Mouse (Mus musculus) kidney, embryonic 14.5 days (tissue): ENCODE measurements at regions not wholly inside any gene's neighbourhood (a gene's known extent, or its start where the extent isn't known, plus 50 kb on each side); places are given as distances from the start of the nearest gene placed in this dataset.

Experiments
- ATAC-seq: fragments of 200-750 bp; cut with Nextera tagmentation; 2 replicates; pipeline ENCODE4 v1.8.0; 2017; ENCODE audit warnings: moderate number of reproducible peaks, mild to moderate bottlenecking, moderate TSS enrichment, moderate library complexity; ENCODE audit not compliant: low FRiP score, low TSS enrichment
- H3K27ac ChIP-seq: fragments of 300-500 bp; sonication (generic); 2 replicates; pipeline ENCODE4 v1.5.1; 2014; ENCODE audit warnings: low read depth, mild to moderate bottlenecking, low read length, moderate library complexity, mixed read lengths
- H3K27me3 ChIP-seq: fragments of 300-500 bp; sonication (generic); 2 replicates; pipeline ENCODE4 v1.6.1; 2014; ENCODE audit warnings: mild to moderate bottlenecking, low read length; ENCODE audit not compliant: control insufficient read depth, insufficient read depth
- H3K36me3 ChIP-seq: fragments of 300-500 bp; sonication (generic); 2 replicates; pipeline ENCODE4 v1.6.1; 2014; ENCODE audit warnings: low read length, mixed read lengths; ENCODE audit not compliant: control insufficient read depth, insufficient read depth
- H3K4me1 ChIP-seq: fragments of 300-500 bp; sonication (generic); 2 replicates; pipeline ENCODE4 v1.6.1; 2014; ENCODE audit warnings: low read length, mixed read lengths; ENCODE audit not compliant: control insufficient read depth, insufficient read depth
- H3K4me2 ChIP-seq: fragments of 300-500 bp; sonication (generic); replicated peaks from 2 replicates; pipeline ENCODE4 v1.6.1; 2014; ENCODE audit warnings: low read depth, mild to moderate bottlenecking, low read length
- H3K4me3 ChIP-seq: fragments of 300-500 bp; sonication (generic); 2 replicates; pipeline ENCODE4 v1.5.1; 2014; ENCODE audit warnings: mild to moderate bottlenecking, low read length
- H3K9ac ChIP-seq: fragments of 300-500 bp; sonication (generic); 2 replicates; pipeline ENCODE4 v1.6.1; 2014; ENCODE audit warnings: low read depth, mild to moderate bottlenecking, low read length, moderate library complexity
- H3K9me3 ChIP-seq: fragments of 300-500 bp; sonication (generic); 2 replicates; pipeline ENCODE4 v1.6.1; 2016; ENCODE audit warnings: low read length; ENCODE audit not compliant: control insufficient read depth
- WGBS: fragments of 180-500 bp; shearing (Covaris S2); extraction: QIAGEN DNeasy Blood & Tissue Kit; methylation state at CpG from one replicate; pipeline ENCODE4 v1.1.7; 2014; 5-methylcytosine and 5-hydroxymethylcytosine counted together

DNA sequence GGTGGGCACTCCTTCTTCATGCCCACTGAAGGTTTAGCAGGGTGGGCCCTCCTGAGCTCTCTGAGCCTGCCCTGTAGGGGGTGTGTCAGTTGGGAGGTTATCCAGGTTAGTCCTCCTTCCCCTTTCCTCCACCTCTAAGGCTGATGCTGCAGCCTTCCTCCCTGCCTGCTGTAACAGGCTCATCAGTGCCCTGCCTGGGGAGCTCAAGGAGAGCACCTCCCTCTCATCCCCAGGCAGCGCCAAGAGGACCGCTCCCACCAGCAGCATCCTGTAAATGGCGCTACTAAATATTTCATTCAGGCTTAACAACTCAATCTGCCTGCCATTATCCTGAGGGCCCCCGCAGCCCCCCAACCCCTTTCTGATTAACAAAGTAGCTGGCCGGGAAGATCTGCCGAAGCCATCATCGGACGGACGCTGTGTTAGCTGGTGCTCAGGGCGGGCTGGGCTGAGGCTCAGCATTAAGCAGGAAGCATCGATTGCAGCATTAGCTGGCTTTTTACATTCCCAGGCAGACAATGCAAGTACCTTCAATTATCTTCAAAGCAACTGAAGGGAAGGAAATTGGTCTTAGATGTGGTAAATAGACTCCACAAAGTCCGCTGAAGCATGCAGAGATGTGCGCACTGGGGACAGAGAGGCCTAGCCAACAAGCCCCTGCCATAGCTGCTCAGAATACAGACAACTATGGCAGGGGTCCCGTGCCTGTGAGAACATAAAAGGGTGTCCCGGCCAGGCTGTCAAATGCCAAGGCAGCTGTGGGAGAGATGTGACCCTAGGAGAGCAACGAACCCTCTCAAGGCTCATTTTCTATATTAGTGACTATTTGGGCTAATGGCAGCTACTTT, 296.3 kb upstream of the Gm4791 start:
- Histone ChIP-seq H3K36me3 (no peaks in the 10 kb centered on the region), H3K27ac (no peak overlapping the region), H3K9me3 (no peaks in the 10 kb centered on the region), H3K4me2 (no peak overlapping the region), H3K4me1 (no peaks in the 10 kb centered on the region), H3K27me3 (0 out of 2 replicates have a peak, but pooled peaks cover 4% of the 10 kb centered on the region), H3K4me3 (no peak overlapping the region), H3K9ac (no peak overlapping the region)
- ATAC-seq = no peak
- WGBS = 16% methylated on average over 16 of the region's 16 CpGs

DNA sequence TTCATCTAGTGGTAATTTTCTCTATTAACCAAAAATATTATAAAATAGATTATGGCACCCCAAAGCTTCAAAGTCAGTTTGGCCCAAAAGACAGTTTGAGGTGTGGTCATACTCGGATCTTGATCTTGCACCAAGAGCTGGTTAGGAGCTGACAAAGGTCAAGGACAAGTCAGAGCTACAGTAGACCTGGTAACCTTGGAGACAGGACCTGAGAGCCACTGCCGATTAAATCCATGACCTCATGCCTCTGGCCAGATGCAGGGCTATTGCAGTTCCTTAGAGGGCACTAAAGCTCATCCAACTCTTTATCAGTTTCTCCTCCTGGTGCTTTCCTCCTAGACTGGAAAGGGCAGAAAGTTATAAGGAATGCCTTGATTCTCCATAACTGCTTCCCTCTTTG, 302.4 kb upstream of the Gm4791 start:
- H3K4me1 ChIP-seq = no peaks in the 10 kb centered on the region
- 58% methylated on average over 2 of the region's 2 CpGs for WGBS
- no peak overlapping the region for H3K4me2 ChIP-seq
- H3K36me3 ChIP-seq = no peaks in the 10 kb centered on the region
- no peak overlapping the region for H3K27ac ChIP-seq
- H3K9me3 ChIP-seq = no peaks in the 10 kb centered on the region
- H3K4me3 ChIP-seq = no peak overlapping the region
- no peaks in the 10 kb centered on the region for H3K27me3 ChIP-seq
- no peak overlapping the region for H3K9ac ChIP-seq
- ATAC-seq = no peak

DNA sequence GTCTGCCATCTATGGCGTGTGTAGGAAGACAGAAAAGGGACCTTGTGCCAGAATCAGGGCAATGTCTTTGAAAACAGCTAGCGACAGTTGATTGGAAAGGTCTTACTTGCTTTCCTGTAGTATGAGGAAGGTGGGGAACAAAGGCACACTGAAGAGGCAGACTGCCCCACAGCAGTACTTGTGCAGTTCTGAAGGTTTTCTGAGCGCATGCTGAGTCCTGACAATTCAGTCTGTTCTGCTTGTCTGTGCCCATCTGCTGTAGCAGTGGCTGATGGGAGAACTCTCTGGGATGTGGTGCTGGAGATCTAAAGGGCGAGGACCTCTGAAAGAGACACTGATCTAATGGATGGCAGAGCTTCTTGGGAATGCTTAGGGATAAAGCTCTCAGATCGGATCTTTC, 309.2 kb upstream of the Gm4791 start:
- no peak overlapping the region for H3K4me2 ChIP-seq
- H3K4me1 ChIP-seq = no peaks in the 10 kb centered on the region
- H3K9ac ChIP-seq = no peak overlapping the region
- no peaks in the 10 kb centered on the region for H3K36me3 ChIP-seq
- WGBS = 82% methylated on average over 5 of the region's 5 CpGs
- no peaks in the 10 kb centered on the region for H3K27me3 ChIP-seq
- no peak overlapping the region for H3K27ac ChIP-seq
- no peak overlapping the region for H3K4me3 ChIP-seq
- H3K9me3 ChIP-seq = no peaks in the 10 kb centered on the region
- ATAC-seq = no peak

DNA sequence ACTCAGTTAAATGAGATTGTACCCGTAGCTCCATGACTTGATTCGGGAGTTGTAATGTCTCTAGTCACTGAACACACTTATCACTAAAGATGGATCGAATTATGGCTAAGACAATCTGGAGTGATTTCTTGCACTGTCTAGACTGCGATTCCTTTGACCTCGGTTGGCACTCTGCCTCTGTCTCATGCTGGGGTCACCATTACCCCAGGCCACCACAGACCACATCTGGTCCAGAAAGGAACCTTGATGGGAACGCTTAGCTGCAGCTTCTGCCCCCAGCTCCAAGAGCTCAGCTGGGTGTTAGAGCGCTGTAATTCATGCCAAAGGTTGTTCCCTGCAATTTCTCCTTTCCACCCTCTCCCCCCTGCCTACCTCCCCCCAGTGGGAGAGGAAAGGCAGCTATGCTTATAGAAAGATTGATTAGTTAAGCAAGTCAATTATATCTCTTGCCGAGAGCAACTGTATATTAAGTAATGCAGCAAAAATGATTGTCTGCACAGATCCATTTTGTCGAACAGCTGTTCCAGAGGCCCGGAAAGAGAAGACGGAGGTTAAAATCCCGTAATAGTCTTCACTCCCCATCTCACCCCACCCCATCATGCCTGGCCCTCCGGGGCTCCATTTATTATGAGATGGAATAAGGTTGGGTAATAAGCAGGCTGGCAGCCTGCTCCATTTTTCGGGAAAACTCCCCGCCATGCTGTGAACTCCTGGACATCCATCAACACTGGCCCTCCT, 314.3 kb upstream of the Gm4791 start:
- no peak overlapping the region for H3K9ac ChIP-seq
- no peak for ATAC-seq
- WGBS = 81% methylated on average over 15 of the region's 15 CpGs

DNA sequence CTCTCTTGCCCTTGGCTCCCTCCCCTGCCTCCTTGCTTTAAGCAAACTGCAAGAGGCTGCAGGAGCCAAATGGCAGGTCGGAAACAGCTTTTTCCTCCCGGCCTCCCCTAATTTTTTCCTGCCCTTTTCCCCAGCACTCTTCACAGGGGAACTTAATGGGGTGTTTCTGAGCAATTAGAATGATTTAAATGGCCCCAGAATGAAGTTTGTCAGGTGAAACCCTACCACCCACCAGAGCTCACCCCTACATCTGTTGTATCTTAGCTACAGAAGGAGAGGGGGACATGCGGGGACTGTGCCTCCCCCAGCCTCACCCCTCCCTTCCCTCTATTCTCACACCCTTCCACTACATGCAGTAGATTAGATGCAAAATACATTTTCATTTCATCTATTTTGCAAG, 326.5 kb upstream of the Gm4791 start:
- peak; percentile 66 for ATAC-seq
- H3K4me1 ChIP-seq = no peaks in the 10 kb centered on the region
- no peaks in the 10 kb centered on the region for H3K27me3 ChIP-seq
- no peaks in the 10 kb centered on the region for H3K36me3 ChIP-seq
- no peak overlapping the region for H3K9ac ChIP-seq
- H3K27ac ChIP-seq = no peak overlapping the region
- no peak overlapping the region for H3K4me3 ChIP-seq
- 6% methylated on average over 3 of the region's 3 CpGs for WGBS
- H3K9me3 ChIP-seq = no peaks in the 10 kb centered on the region; the same call in 1 of the 2 replicates
- H3K4me2 ChIP-seq = no peak overlapping the region

More for the DNA sequence above, 314.3 kb upstream of the Gm4791 start:
- Histone ChIP-seq H3K36me3 (no peaks in the 10 kb centered on the region), H3K4me3 (no peak overlapping the region), H3K27me3 (no peaks in the 10 kb centered on the region), H3K9me3 (no peaks in the 10 kb centered on the region), H3K4me1 (no peaks in the 10 kb centered on the region), H3K27ac (no peak overlapping the region), H3K4me2 (no peak overlapping the region)

DNA sequence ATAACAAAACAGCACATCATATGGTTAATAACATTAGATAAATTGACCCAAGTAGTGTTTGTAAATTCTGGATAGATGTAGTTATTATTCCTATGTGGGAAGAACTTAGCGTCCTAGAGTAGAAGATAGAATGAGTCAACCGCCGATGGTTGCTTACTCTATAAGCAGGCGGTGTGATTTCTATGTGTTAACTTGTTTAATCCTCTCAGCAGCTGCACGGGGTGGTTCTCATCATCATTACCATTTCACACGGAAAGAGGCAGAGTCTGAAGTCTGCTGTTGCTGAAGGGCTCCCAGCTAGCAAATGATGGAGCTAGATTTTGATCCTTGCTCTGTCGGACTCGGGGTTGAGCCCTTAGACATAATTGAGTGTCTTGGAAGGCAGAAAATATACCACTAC, 334.6 kb upstream of the 4931429L15Rik start:
- Histone ChIP-seq H3K36me3 (no peaks in the 10 kb centered on the region), H3K27ac (no peak overlapping the region), H3K4me2 (no peak overlapping the region), H3K27me3 (no peaks in the 10 kb centered on the region), H3K9me3 (no peaks in the 10 kb centered on the region), H3K4me1 (no peaks in the 10 kb centered on the region), H3K9ac (no peak overlapping the region), H3K4me3 (no peak overlapping the region)
- no peak for ATAC-seq
- WGBS = 90% methylated on average over 8 of the region's 8 CpGs

DNA sequence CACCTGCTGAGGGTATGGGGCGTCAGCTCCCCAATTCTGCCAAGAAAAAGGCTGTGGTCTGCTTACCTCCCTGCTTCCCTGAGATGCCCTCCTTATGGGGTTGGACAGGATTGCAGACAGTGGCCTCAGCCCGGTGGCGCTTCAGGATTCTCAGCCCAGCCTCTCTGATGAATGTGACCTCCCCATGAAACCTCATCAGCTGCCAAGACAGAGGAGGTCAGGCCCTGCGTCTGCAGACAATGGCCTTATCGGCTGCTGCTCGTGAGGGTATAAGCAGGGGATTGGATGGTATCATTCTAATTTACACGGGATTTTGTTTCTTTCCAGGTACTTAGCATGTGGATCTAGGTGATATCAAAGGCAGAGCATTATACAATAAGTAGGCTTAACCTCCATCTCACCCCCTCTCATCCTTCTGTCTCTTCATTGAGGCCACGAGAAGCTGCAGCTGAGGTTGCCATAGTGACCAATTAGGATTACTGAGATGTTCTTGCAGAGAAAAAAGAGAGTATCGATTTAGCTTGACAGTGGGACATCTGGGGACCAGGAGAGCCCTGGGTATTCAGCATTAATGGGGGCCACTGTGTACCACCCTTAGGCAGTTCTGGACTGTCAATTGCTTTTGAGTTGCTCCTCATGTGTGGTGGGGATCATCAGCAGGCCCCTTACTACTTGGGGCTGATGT, 327.6 kb upstream of the 4931429L15Rik start:
- H3K4me3 ChIP-seq = no peak overlapping the region
- no peaks in the 10 kb centered on the region for H3K4me1 ChIP-seq
- 66% methylated on average over 9 of the region's 9 CpGs for WGBS
- H3K4me2 ChIP-seq = no peak overlapping the region
- no peak overlapping the region for H3K9ac ChIP-seq
- no peaks in the 10 kb centered on the region for H3K9me3 ChIP-seq
- H3K27ac ChIP-seq = no peak overlapping the region
- H3K27me3 ChIP-seq = no peaks in the 10 kb centered on the region
- no peaks in the 10 kb centered on the region for H3K36me3 ChIP-seq
- no peak for ATAC-seq

DNA sequence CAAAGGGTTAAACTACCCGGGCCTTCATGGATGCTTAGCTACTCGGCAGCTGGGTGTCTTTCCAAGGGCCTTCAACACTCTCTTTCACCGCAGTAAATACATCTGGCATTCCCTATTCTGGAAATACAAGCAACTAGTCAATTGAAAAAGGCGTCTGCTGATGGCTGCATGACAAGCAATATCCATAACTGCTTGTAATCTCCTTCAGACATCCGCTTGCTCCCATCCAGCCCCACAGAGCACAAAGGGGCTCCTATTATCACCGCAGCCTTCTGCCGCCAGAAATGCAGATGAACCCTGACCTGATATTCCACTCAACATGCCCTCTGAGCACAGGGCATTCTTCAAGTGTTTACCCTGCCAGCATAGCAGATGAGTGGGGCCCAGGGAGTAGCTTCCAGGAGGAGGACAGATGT, 325.7 kb upstream of the 4931429L15Rik start:
- ATAC-seq = no peak
- Histone ChIP-seq H3K4me1 (no peaks in the 10 kb centered on the region), H3K4me3 (no peak overlapping the region), H3K4me2 (no peak overlapping the region), H3K27me3 (no peaks in the 10 kb centered on the region), H3K36me3 (no peaks in the 10 kb centered on the region), H3K9ac (no peak overlapping the region), H3K27ac (no peak overlapping the region), H3K9me3 (no peaks in the 10 kb centered on the region)
- WGBS = 52% methylated on average over 7 of the region's 7 CpGs

DNA sequence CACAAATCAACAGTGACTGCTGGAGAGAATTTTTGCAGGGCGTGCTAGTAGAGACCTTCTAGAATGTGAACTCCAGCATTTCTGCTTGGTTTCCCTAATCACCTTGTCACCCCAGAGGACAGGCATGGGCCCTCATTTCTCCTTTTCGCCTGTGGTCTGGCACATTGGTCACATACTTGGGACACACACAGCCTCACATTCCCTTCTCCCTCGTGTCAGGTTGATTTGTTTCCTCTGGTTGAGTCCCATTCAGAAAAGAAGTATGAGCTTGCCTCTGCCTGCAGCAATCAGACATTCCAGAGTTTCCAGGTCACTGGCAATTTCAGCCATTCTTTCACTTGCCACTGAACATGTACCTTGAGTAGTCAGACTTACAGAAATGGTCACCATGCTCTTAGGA, 323.8 kb upstream of the 4931429L15Rik start:
- H3K9me3 ChIP-seq = no peaks in the 10 kb centered on the region
- ATAC-seq = no peak
- H3K27me3 ChIP-seq = no peaks in the 10 kb centered on the region
- no peak overlapping the region for H3K9ac ChIP-seq
- no peak overlapping the region for H3K4me3 ChIP-seq
- 73% methylated on average over 3 of the region's 3 CpGs for WGBS
- no peak overlapping the region for H3K27ac ChIP-seq
- H3K4me2 ChIP-seq = no peak overlapping the region
- H3K36me3 ChIP-seq = no peaks in the 10 kb centered on the region
- H3K4me1 ChIP-seq = no peaks in the 10 kb centered on the region
